Mouse (Mus musculus) myocyte (in vitro differentiated cells): ENCODE measurements around the gene Ruvbl2.

Source experiments
- CEBPB ChIP-seq: IDR thresholded peaks from 2 replicates; pipeline ENCODE4 v1.6.1; 2011; ENCODE audit warnings: mild to moderate bottlenecking, moderate library complexity; ENCODE audit not compliant: poor library complexity, insufficient read depth, severe bottlenecking
- USF1 ChIP-seq: IDR thresholded peaks from one replicate; pipeline ENCODE4 v1.6.1; 2011; ENCODE audit warnings: low read depth, mild to moderate bottlenecking, control low read depth, moderate library complexity

DNA sequence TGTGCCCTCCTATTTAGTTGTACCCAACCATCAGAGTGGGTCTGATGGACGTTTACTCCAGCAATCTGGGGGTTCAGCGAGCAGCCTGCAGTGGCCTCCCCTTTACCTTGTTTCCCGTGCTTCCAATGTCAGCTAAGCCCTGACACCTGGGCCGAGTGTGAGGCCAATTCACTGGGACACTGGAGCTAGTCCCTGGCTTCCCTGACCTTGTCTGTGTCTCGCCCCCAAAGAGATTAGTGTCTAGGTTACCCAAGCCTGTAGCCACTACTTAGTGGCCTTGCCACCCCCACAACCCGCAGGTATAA is 17.3 kb downstream of the Ruvbl2 start, which contains the start of gene Lhb:
- TF ChIP-seq CEBPB (no peak), USF1 (no peak)
